In genomic region chr4:114908829-114909601, GRCm38 (mm10) we compare ENCODE assay signal across 8 mouse cellular contexts. TPM values are rescaled to one million over a fixed set of nuclear protein-coding genes. Genes with fewer than 3 reads are reported as not detected.
DNase-seq lines count a peak whose midpoint lies in the region; ATAC-seq and TF ChIP-seq lines count a peak whose summit lies in the region.

Gene Foxd2 (minus strand): TSS chr4:114908873.

- intact Hi-C loops in heart, postnatal 10 days (cut with DNase I), result loop anchor here (5.0 to 10.0 kb wide), 3 partner anchors 148 to 504 kb away; partner anchors contain the start of genes Tal1 and Trabd2b

- peak; percentile 72 for DNase-seq in G1E (ENCODE audit: low spot score)
- DNase-seq in c-Kit-negative CD71-positive TER-119-positive erythroid progenitor cells, embryonic 14.5 days (ENCODE audit: low read depth, low spot score), result peak; percentile 20
- peak; percentile 92 for DNase-seq in forebrain, embryonic 10.5 days (ENCODE audit: extremely low spot score, low spot score)
- DNase-seq in heart, postnatal 10 days, result peak; percentile 92 to 96
- peak; percentile 95 to 96 for DNase-seq in kidney, postnatal 4 days
- DNase-seq in lung, postnatal 25 days (ENCODE audit: low spot score), result peak; percentile 89
- peak; percentile 87 for DNase-seq in ovary, postnatal 36 days (ENCODE audit: low spot score)
- DNase-seq in urinary bladder, adult 18-20 months (ENCODE audit: low spot score in 2 of 2), result peak; percentile 81 to 91

- no peak for TF ChIP-seq CTCF in G1E (IDR thresholded peaks at IDR 0.05; ENCODE audit: low read depth, low read length)

- H3K4me3 ChIP-seq in G1E (ENCODE audit: low read depth, low read length), result peak within 1 kb of the TSS; percentile 75
- peak within 1 kb of the TSS; percentile 60 for H3K4me3 ChIP-seq in forebrain, embryonic 10.5 days

- H3K27ac ChIP-seq in forebrain, embryonic 10.5 days, result peak within 1 kb of the TSS; percentile 85

- H3K36me3 ChIP-seq in G1E (replicated peaks), result peaks cover 19% of the 10 kb centered on the region
- no peaks in the 10 kb centered on the region for H3K36me3 ChIP-seq in forebrain, embryonic 10.5 days (replicated peaks)

- peaks cover 27% of the 10 kb centered on the region for H3K9me3 ChIP-seq in G1E (replicated peaks)
- H3K9me3 ChIP-seq in forebrain, embryonic 10.5 days, result no peaks in the 10 kb centered on the region

- H3K4me1 ChIP-seq in G1E (ENCODE audit: insufficient read depth, low read depth, low read length), result peaks cover 18% of the 10 kb centered on the region
- H3K4me1 ChIP-seq in forebrain, embryonic 10.5 days, result peaks cover 55% of the 10 kb centered on the region

- ATAC-seq in G1E (ENCODE audit: extremely low read depth, insufficient number of reproducible peaks, low FRiP score, poor library complexity, severe bottlenecking), result peak; percentile 69

- peaks cover 8% of the 10 kb centered on the region; the same call in 1 of the 2 replicates for H3K27me3 ChIP-seq in G1E (ENCODE audit: insufficient read depth, low read length)
- H3K27me3 ChIP-seq in forebrain, embryonic 10.5 days (ENCODE audit: poor library complexity, severe bottlenecking), result peaks cover 100% of the 10 kb centered on the region

- WGBS in forebrain, embryonic 10.5 days, result 0% methylated on average over 58 of the region's 64 CpGs

RNA-seq across cellular contexts. Expression of gene Foxd2, which starts in this region (rescaled TPM):
- total RNA-seq in G1E (2014; fragmentation: Nextera tagmentation) (0.38 TPM in 1 of 2 replicates, not detected in the other), G1E (2017) (0.60 and 0.81 TPM in 2 replicates)
- polyA plus RNA-seq in G1E (2012), result 2.1 and 3.4 TPM in 2 replicates
- polyA plus RNA-seq in forebrain, embryonic 10.5 days (2016; fragmentation: Nextera tagmentation; extraction: Ambion mirVana), result 1.6 and 1.7 TPM in 2 replicates
- under 1 TPM; 0.47 to 0.77 TPM for total RNA-seq in heart, postnatal 10 days (2021)

Comparison
In these comparisons a context has a peak if more than half of its experiments do, and no peak if none do; other contexts are left out.
1. Peak in every context shown above with its lines: DNase-seq, ATAC-seq, H3K4me3 ChIP-seq and H3K27ac ChIP-seq.
2. Peak in DNase-seq in heart, postnatal 10 days; RNA of the gene not detected or under 1 TPM.
3. DNase-seq: peak in every context shown above with its lines; median percentile 96 in kidney, postnatal 4 days; 94 in heart, postnatal 10 days; 92 in forebrain, embryonic 10.5 days; 89 in lung, postnatal 25 days; 87 in ovary, postnatal 36 days; 86 in urinary bladder, adult 18-20 months; 72 in G1E; 20 in c-Kit-negative CD71-positive TER-119-positive erythroid progenitor cells, embryonic 14.5 days.